Mouse (Mus musculus): ENCODE data around the gene Desi1. TPM values are rescaled to one million over a fixed set of nuclear protein-coding genes. Genes with fewer than 3 reads are reported as not detected.

The Desi1 gene
- polyA plus RNA-seq, 1 experiment = 28.1 TPM

GRCm38 (mm10) chr15:81943176-81943749 lies 90.4 kb downstream of the Desi1 start:
- Histone ChIP-seq H3K4me1 (ENCODE audit: control insufficient read depth, insufficient read depth, low read length) (peaks cover 6% of the 10 kb centered on the region), H3K4me3 (ENCODE audit: insufficient read depth, low read length) (no peak overlapping the region), H3K27ac (ENCODE audit: insufficient read depth, low read depth, low read length) (no peak overlapping the region)
- no peak for TF ChIP-seq CTCF (IDR thresholded peaks at IDR 0.05; ENCODE audit: low read depth, low read length)
- TF ChIP-seq POLR2A (IDR thresholded peaks at IDR 0.05; ENCODE audit: borderline replicate concordance, low read depth, low read length) = no peak

Other genes starting within 250 kb of the Desi1 start
- 69.3 and 74.1 TPM in 2 replicates for gene Tef, start 231.4 kb downstream of the Desi1 start, polyA plus RNA-seq (2012; ENCODE audit: insufficient read depth, insufficient read length, missing spikeins)
- gene Tob2, start 175.1 kb downstream of the Desi1 start, polyA plus RNA-seq (2012; ENCODE audit: insufficient read depth, insufficient read length, missing spikeins) = 35.4 and 35.8 TPM in 2 replicates
- 45.5 and 51.6 TPM in 2 replicates for gene Phf5a, start 162.0 kb downstream of the Desi1 start, polyA plus RNA-seq (2012; ENCODE audit: insufficient read depth, insufficient read length, missing spikeins)
- 79.8 and 97.0 TPM in 2 replicates for gene Aco2, start 161.6 kb downstream of the Desi1 start, polyA plus RNA-seq (2012; ENCODE audit: insufficient read depth, insufficient read length, missing spikeins)
- 6.0 and 6.8 TPM in 2 replicates for gene Polr3h, start 107.6 kb downstream of the Desi1 start, polyA plus RNA-seq (2012; ENCODE audit: insufficient read depth, insufficient read length, missing spikeins)
- 0.29 TPM in 1 of 2 replicates, not detected in the other for gene Csdc2, start 97.1 kb downstream of the Desi1 start, polyA plus RNA-seq (2012; ENCODE audit: insufficient read depth, insufficient read length, missing spikeins)
- gene Pmm1, start 72.9 kb downstream of the Desi1 start, polyA plus RNA-seq (2012; ENCODE audit: insufficient read depth, insufficient read length, missing spikeins) = 16.7 and 20.7 TPM in 2 replicates
- not detected in 2 replicates for gene 1700029P11Rik, start 53.3 kb downstream of the Desi1 start, polyA plus RNA-seq (2012; ENCODE audit: insufficient read depth, insufficient read length, missing spikeins)
- 20.0 and 21.0 TPM in 2 replicates for gene Xrcc6, start 46.0 kb downstream of the Desi1 start, polyA plus RNA-seq (2012; ENCODE audit: insufficient read depth, insufficient read length, missing spikeins)
- gene Snu13, start 13.7 kb upstream of the Desi1 start, polyA plus RNA-seq (2012; ENCODE audit: insufficient read depth, insufficient read length, missing spikeins) = 66.2 and 69.9 TPM in 2 replicates
- gene 4930407I10Rik, start 25.3 kb upstream of the Desi1 start, polyA plus RNA-seq (2012; ENCODE audit: insufficient read depth, insufficient read length, missing spikeins) = not detected in 2 replicates
- not detected in 2 replicates for gene Mei1, start 36.1 kb upstream of the Desi1 start, polyA plus RNA-seq (2012; ENCODE audit: insufficient read depth, insufficient read length, missing spikeins)
- gene Ccdc134, start 94.1 kb upstream of the Desi1 start, polyA plus RNA-seq (2012; ENCODE audit: insufficient read depth, insufficient read length, missing spikeins) = 13.6 and 14.7 TPM in 2 replicates
- 53.3 and 63.9 TPM in 2 replicates for gene Srebf2, start 113.3 kb upstream of the Desi1 start, polyA plus RNA-seq (2012; ENCODE audit: insufficient read depth, insufficient read length, missing spikeins)
- gene Shisa8, start 179.0 kb upstream of the Desi1 start, polyA plus RNA-seq (2012; ENCODE audit: insufficient read depth, insufficient read length, missing spikeins) = not detected in 2 replicates
- not detected in 2 replicates for gene Tnfrsf13c, start 190.5 kb upstream of the Desi1 start, polyA plus RNA-seq (2012; ENCODE audit: insufficient read depth, insufficient read length, missing spikeins)
- 10.2 and 10.7 TPM in 2 replicates for gene Cenpm, start 210.9 kb upstream of the Desi1 start, polyA plus RNA-seq (2012; ENCODE audit: insufficient read depth, insufficient read length, missing spikeins)
- not detected in 2 replicates for gene 1500009C09Rik, start 218.5 kb upstream of the Desi1 start, polyA plus RNA-seq (2012; ENCODE audit: insufficient read depth, insufficient read length, missing spikeins)
- not detected in 2 replicates for gene Sept3, start 241.0 kb upstream of the Desi1 start, polyA plus RNA-seq (2012; ENCODE audit: insufficient read depth, insufficient read length, missing spikeins)

Data from bone marrow macrophage, adult 2 months (primary cell).